Mouse (Mus musculus) kidney, embryonic 14.5 days (tissue): ENCODE measurements at regions not wholly inside any gene's neighbourhood (a gene's known extent, or its start where the extent isn't known, plus 50 kb on each side); places are given as distances from the start of the nearest gene placed in this dataset.
A peak's percentile ranks its signal among the peaks of the same experiment; 100 is the strongest.

Experiments used
- ATAC-seq: fragments of 200-750 bp; cut with Nextera tagmentation; 2 replicates; pipeline ENCODE4 v1.8.0; 2017; ENCODE audit warnings: moderate number of reproducible peaks, mild to moderate bottlenecking, moderate TSS enrichment, moderate library complexity; ENCODE audit not compliant: low FRiP score, low TSS enrichment
- H3K27ac ChIP-seq: fragments of 300-500 bp; sonication (generic); 2 replicates; pipeline ENCODE4 v1.5.1; 2014; ENCODE audit warnings: low read depth, mild to moderate bottlenecking, low read length, moderate library complexity, mixed read lengths
- H3K27me3 ChIP-seq: fragments of 300-500 bp; sonication (generic); 2 replicates; pipeline ENCODE4 v1.6.1; 2014; ENCODE audit warnings: mild to moderate bottlenecking, low read length; ENCODE audit not compliant: control insufficient read depth, insufficient read depth
- H3K36me3 ChIP-seq: fragments of 300-500 bp; sonication (generic); 2 replicates; pipeline ENCODE4 v1.6.1; 2014; ENCODE audit warnings: low read length, mixed read lengths; ENCODE audit not compliant: control insufficient read depth, insufficient read depth
- H3K4me1 ChIP-seq: fragments of 300-500 bp; sonication (generic); 2 replicates; pipeline ENCODE4 v1.6.1; 2014; ENCODE audit warnings: low read length, mixed read lengths; ENCODE audit not compliant: control insufficient read depth, insufficient read depth
- H3K4me2 ChIP-seq: fragments of 300-500 bp; sonication (generic); replicated peaks from 2 replicates; pipeline ENCODE4 v1.6.1; 2014; ENCODE audit warnings: low read depth, mild to moderate bottlenecking, low read length
- H3K4me3 ChIP-seq: fragments of 300-500 bp; sonication (generic); 2 replicates; pipeline ENCODE4 v1.5.1; 2014; ENCODE audit warnings: mild to moderate bottlenecking, low read length
- H3K9ac ChIP-seq: fragments of 300-500 bp; sonication (generic); 2 replicates; pipeline ENCODE4 v1.6.1; 2014; ENCODE audit warnings: low read depth, mild to moderate bottlenecking, low read length, moderate library complexity
- H3K9me3 ChIP-seq: fragments of 300-500 bp; sonication (generic); 2 replicates; pipeline ENCODE4 v1.6.1; 2016; ENCODE audit warnings: low read length; ENCODE audit not compliant: control insufficient read depth
- WGBS: fragments of 180-500 bp; shearing (Covaris S2); extraction: QIAGEN DNeasy Blood & Tissue Kit; methylation state at CpG from one replicate; pipeline ENCODE4 v1.1.7; 2014; 5-methylcytosine and 5-hydroxymethylcytosine counted together

GRCm38 (mm10) chr1:159148498-159149187 lies 83.5 kb upstream of the Cop1 start:
- Histone ChIP-seq H3K27me3 (no peaks in the 10 kb centered on the region), H3K4me3 (no peak overlapping the region), H3K4me2 (no peak overlapping the region), H3K9ac (no peak overlapping the region), H3K4me1 (no peaks in the 10 kb centered on the region), H3K27ac (no peak overlapping the region), H3K36me3 (no peaks in the 10 kb centered on the region), H3K9me3 (no peaks in the 10 kb centered on the region)
- 83% methylated on average over 9 of the region's 9 CpGs for WGBS
- ATAC-seq = no peak

GRCm38 (mm10) chr1:159149207-159149606 lies 82.9 kb upstream of the Cop1 start:
- no peaks in the 10 kb centered on the region for H3K9me3 ChIP-seq
- no peaks in the 10 kb centered on the region for H3K27me3 ChIP-seq
- H3K4me1 ChIP-seq = no peaks in the 10 kb centered on the region
- H3K4me3 ChIP-seq = no peak overlapping the region
- no peak overlapping the region for H3K4me2 ChIP-seq
- H3K9ac ChIP-seq = no peak overlapping the region
- 83% methylated on average over 6 of the region's 6 CpGs for WGBS
- H3K27ac ChIP-seq = no peak overlapping the region
- no peaks in the 10 kb centered on the region for H3K36me3 ChIP-seq
- ATAC-seq = no peak

- Histone ChIP-seq H3K36me3 (no peaks in the 10 kb centered on the region), H3K27me3 (no peaks in the 10 kb centered on the region), H3K9ac (no peak overlapping the region), H3K4me2 (no peak overlapping the region), H3K27ac (no peak overlapping the region), H3K9me3 (no peaks in the 10 kb centered on the region), H3K4me1 (no peaks in the 10 kb centered on the region), H3K4me3 (no peak overlapping the region)
- ATAC-seq = no peak
- 46% methylated on average over 5 of the region's 6 CpGs for WGBS
Measured at GRCm38 (mm10) chr1:159149721-159150120, 82.4 kb upstream of the Cop1 start.

- no peak for ATAC-seq
- 74% methylated on average over 5 of the region's 5 CpGs for WGBS
- no peak overlapping the region for H3K27ac ChIP-seq
Measured at GRCm38 (mm10) chr1:159150351-159150750, 81.8 kb upstream of the Cop1 start.

GRCm38 (mm10) chr1:159156428-159156827 lies 75.7 kb upstream of the Cop1 start:
- Histone ChIP-seq H3K4me3 (no peak overlapping the region), H3K27me3 (no peaks in the 10 kb centered on the region), H3K9me3 (no peaks in the 10 kb centered on the region), H3K27ac (no peak overlapping the region), H3K36me3 (no peaks in the 10 kb centered on the region), H3K4me2 (no peak overlapping the region), H3K4me1 (no peaks in the 10 kb centered on the region), H3K9ac (no peak overlapping the region)
- no peak for ATAC-seq
- 39% methylated on average over 3 of the region's 3 CpGs for WGBS

More at GRCm38 (mm10) chr1:159150351-159150750, 81.8 kb upstream of the Cop1 start:
- Histone ChIP-seq H3K9ac (no peak overlapping the region), H3K9me3 (no peaks in the 10 kb centered on the region), H3K4me3 (no peak overlapping the region), H3K36me3 (no peaks in the 10 kb centered on the region), H3K4me2 (no peak overlapping the region), H3K4me1 (no peaks in the 10 kb centered on the region), H3K27me3 (no peaks in the 10 kb centered on the region)

- no peaks in the 10 kb centered on the region for H3K27me3 ChIP-seq
- H3K4me3 ChIP-seq = no peak overlapping the region
- no peaks in the 10 kb centered on the region for H3K9me3 ChIP-seq
- WGBS = 85% methylated on average over 8 of the region's 8 CpGs
- no peaks in the 10 kb centered on the region for H3K36me3 ChIP-seq
- H3K4me2 ChIP-seq = no peak overlapping the region
- H3K4me1 ChIP-seq = no peaks in the 10 kb centered on the region
- ATAC-seq = no peak
- no peak overlapping the region for H3K27ac ChIP-seq
- no peak overlapping the region for H3K9ac ChIP-seq
Measured at GRCm38 (mm10) chr1:159160035-159160960, 71.8 kb upstream of the Cop1 start.

- H3K36me3 ChIP-seq = no peaks in the 10 kb centered on the region
Measured at GRCm38 (mm10) chr1:159163113-159163885, 68.8 kb upstream of the Cop1 start.

GRCm38 (mm10) chr1:159182031-159182430 lies 50.1 kb upstream of the Cop1 start:
- no peak overlapping the region for H3K9ac ChIP-seq
- H3K4me2 ChIP-seq = no peak overlapping the region
- H3K4me3 ChIP-seq = no peak overlapping the region
- no peak for ATAC-seq
- no peaks in the 10 kb centered on the region for H3K36me3 ChIP-seq
- no peak overlapping the region for H3K27ac ChIP-seq
- H3K27me3 ChIP-seq = no peaks in the 10 kb centered on the region
- no peaks in the 10 kb centered on the region for H3K9me3 ChIP-seq
- no peaks in the 10 kb centered on the region for H3K4me1 ChIP-seq

More at GRCm38 (mm10) chr1:159163113-159163885, 68.8 kb upstream of the Cop1 start:
- ATAC-seq = peak; percentile 57; the same call in 1 of the 2 replicates
- Histone ChIP-seq H3K27me3 (no peaks in the 10 kb centered on the region), H3K27ac (no peak overlapping the region), H3K4me1 (no peaks in the 10 kb centered on the region), H3K4me2 (no peak overlapping the region), H3K9ac (no peak overlapping the region), H3K9me3 (no peaks in the 10 kb centered on the region), H3K4me3 (no peak overlapping the region)
- WGBS = 35% methylated on average over 4 of the region's 4 CpGs
